Mouse (Mus musculus): ENCODE results near the gene Id1. TPM values are rescaled to one million over a fixed set of nuclear protein-coding genes. Genes with fewer than 3 reads are reported as not detected.

The Id1 gene
- total RNA-seq, 1 experiment, result 122 TPM

GRCm38 (mm10) chr2:152758351-152758750 lies 22.3 kb downstream of the Id1 start:
- Histone ChIP-seq H3K9me3 (ENCODE audit: control insufficient read depth, insufficient read depth, low read depth, low read length) (no peaks in the 10 kb centered on the region), H3K4me3 (ENCODE audit: insufficient read depth in 1 of 2, low read depth in 1 of 2, low read length in 2 of 2, poor library complexity in 1 of 2, severe bottlenecking in 1 of 2) (no peak overlapping the region), H3K36me3 (ENCODE audit: control insufficient read depth, insufficient read depth, low read length, poor library complexity, severe bottlenecking) (no peaks in the 10 kb centered on the region), H3K9ac (ENCODE audit: insufficient read depth, low read depth, low read length, poor library complexity, severe bottlenecking) (no peak overlapping the region), H3K4me1 (ENCODE audit: control insufficient read depth in 2 of 2, insufficient read depth in 2 of 2, low read length in 2 of 2, poor library complexity in 1 of 2) (no peaks in the 10 kb centered on the region; a peak in 1 of 4 replicates), H3K27ac (ENCODE audit: insufficient read depth, low read depth, low read length, poor library complexity, severe bottlenecking) (no peak overlapping the region)
- DNase-seq (ENCODE audit: low read depth, low spot score), result no peak
- in situ Hi-C loops (cut with MboI; ENCODE audit: low sequenced_read_pairs in 2 of 2, unreplicated experiment in 2 of 2), result no loop called here
- TF ChIP-seq MAFK (IDR thresholded peaks at IDR 0.05; ENCODE audit: insufficient read depth, low read depth, low read length) (no peak), ZC3H11A (IDR thresholded peaks at IDR 0.05; ENCODE audit: borderline replicate concordance, low read depth, low read length) (no peak), CHD2 (IDR thresholded peaks at IDR 0.05; ENCODE audit: low read depth, low read length) (no peak), HCFC1 (IDR thresholded peaks at IDR 0.05; ENCODE audit: borderline replicate concordance, insufficient read depth, low read length) (no peak), ZNF384 (IDR thresholded peaks at IDR 0.05; ENCODE audit: low read depth, low read length) (no peak)

DNA sequence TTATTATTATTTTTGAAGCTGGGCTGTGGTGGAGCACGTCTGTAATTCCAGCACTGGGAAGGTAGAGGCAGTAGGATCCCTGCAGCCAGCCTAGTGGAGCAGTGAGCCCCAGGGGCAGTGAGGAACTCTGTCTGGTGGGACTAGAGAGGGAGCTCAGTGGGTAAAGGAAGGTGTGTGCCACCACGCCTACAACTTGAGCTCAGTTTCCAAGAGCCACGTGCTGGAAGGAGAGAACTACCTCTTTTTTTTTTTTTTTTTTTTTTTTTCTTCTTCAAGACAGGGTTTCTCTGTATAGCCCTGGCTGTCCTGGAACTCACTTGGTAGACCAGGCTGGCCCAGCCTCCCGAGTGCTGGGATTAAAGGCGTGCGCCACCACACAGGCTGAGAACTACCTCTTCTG lies 27.3 kb downstream of the Id1 start:
- no peak for DNase-seq (ENCODE audit: low read depth, low spot score)
- H3K27ac ChIP-seq (ENCODE audit: insufficient read depth, low read depth, low read length, poor library complexity, severe bottlenecking), result no peak overlapping the region
- no peaks in the 10 kb centered on the region for H3K9me3 ChIP-seq (ENCODE audit: control insufficient read depth, insufficient read depth, low read depth, low read length)
- in situ Hi-C loops (cut with MboI; ENCODE audit: low sequenced_read_pairs in 2 of 2, unreplicated experiment in 2 of 2), result loop anchor here in 1 of 2 experiments (10.0 kb wide), 1 partner anchor 69 kb away; no protein-coding TSS in a partner anchor
- no peaks in the 10 kb centered on the region for H3K36me3 ChIP-seq (ENCODE audit: control insufficient read depth, insufficient read depth, low read length, poor library complexity, severe bottlenecking)
- H3K4me3 ChIP-seq (ENCODE audit: insufficient read depth in 1 of 2, low read depth in 1 of 2, low read length in 2 of 2, poor library complexity in 1 of 2, severe bottlenecking in 1 of 2), result no peak overlapping the region
- H3K4me1 ChIP-seq (ENCODE audit: control insufficient read depth in 2 of 2, insufficient read depth in 2 of 2, low read length in 2 of 2, poor library complexity in 1 of 2), result peaks cover 5 to 21% of the 10 kb centered on the region in 2 experiments
- no peak for TF ChIP-seq MAFK (IDR thresholded peaks at IDR 0.05; ENCODE audit: insufficient read depth, low read depth, low read length)
- TF ChIP-seq CHD2 (IDR thresholded peaks at IDR 0.05; ENCODE audit: low read depth, low read length), result no peak
- TF ChIP-seq ZC3H11A (IDR thresholded peaks at IDR 0.05; ENCODE audit: borderline replicate concordance, low read depth, low read length), result no peak
- TF ChIP-seq ZNF384 (IDR thresholded peaks at IDR 0.05; ENCODE audit: low read depth, low read length), result no peak
- no peak for TF ChIP-seq HCFC1 (IDR thresholded peaks at IDR 0.05; ENCODE audit: borderline replicate concordance, insufficient read depth, low read length)
- no peak overlapping the region for H3K9ac ChIP-seq (ENCODE audit: insufficient read depth, low read depth, low read length, poor library complexity, severe bottlenecking)

DNA sequence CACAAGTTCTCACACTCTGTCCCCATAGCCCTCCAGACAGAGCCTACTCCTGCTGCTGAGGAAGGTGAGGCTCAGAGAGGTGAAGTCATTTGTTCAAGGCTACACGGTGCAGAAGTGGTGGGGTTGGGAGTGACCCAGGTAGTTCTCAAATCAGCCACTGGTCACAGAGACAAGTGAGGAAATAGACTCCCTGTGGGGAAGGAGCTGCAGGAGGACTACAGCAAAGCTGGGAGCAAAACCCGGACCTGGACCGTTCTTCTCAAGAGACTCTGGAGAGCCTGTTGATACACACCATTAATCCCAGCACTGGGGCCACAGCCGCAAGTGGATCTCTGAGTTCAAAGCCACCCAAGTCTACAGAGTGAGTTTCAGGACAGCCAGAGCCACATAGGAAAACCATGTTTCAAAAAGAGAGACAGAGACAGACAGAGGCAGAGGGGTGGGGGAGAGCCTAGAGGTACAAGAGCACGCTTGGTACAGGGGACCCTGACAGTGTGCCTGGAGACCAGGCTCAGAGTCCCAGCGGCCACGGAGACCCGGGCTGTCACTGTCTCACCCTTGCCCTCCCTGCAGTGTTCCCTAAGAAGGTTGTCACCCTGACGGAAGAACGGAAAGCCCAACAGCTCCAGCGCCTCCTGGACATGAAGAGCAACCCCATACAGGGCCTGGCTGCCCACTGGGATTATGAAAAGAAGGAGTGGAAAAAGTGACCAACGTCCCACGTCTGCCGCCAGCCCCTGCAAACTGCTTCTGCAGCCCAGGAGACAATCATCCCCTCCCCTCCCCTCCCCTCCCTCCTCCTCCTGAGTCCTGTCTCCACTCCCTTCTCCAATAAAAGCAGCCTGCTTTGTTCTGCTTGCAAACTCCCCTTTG lies 28.4 kb downstream of the Id1 start:
- TF ChIP-seq CHD2 (IDR thresholded peaks at IDR 0.05; ENCODE audit: low read depth, low read length) (no peak), MAFK (IDR thresholded peaks at IDR 0.05; ENCODE audit: insufficient read depth, low read depth, low read length) (no peak), ZC3H11A (IDR thresholded peaks at IDR 0.05; ENCODE audit: borderline replicate concordance, low read depth, low read length) (no peak)
- in situ Hi-C loops (cut with MboI; ENCODE audit: low sequenced_read_pairs in 2 of 2, unreplicated experiment in 2 of 2), result loop anchor here in 1 of 2 experiments (10.0 kb wide), 1 partner anchor 70 kb away; no protein-coding TSS in a partner anchor
- DNase-seq (ENCODE audit: low read depth, low spot score), result no peak
- Histone ChIP-seq H3K4me3 (ENCODE audit: insufficient read depth in 1 of 2, low read depth in 1 of 2, low read length in 2 of 2, poor library complexity in 1 of 2, severe bottlenecking in 1 of 2) (no peak overlapping the region), H3K9ac (ENCODE audit: insufficient read depth, low read depth, low read length, poor library complexity, severe bottlenecking) (no peak overlapping the region), H3K27ac (ENCODE audit: insufficient read depth, low read depth, low read length, poor library complexity, severe bottlenecking) (no peak overlapping the region), H3K9me3 (ENCODE audit: control insufficient read depth, insufficient read depth, low read depth, low read length) (no peaks in the 10 kb centered on the region), H3K4me1 (ENCODE audit: control insufficient read depth in 2 of 2, insufficient read depth in 2 of 2, low read length in 2 of 2, poor library complexity in 1 of 2) (peaks cover 5 to 25% of the 10 kb centered on the region in 2 experiments), H3K36me3 (ENCODE audit: control insufficient read depth, insufficient read depth, low read length, poor library complexity, severe bottlenecking) (no peaks in the 10 kb centered on the region)

DNA sequence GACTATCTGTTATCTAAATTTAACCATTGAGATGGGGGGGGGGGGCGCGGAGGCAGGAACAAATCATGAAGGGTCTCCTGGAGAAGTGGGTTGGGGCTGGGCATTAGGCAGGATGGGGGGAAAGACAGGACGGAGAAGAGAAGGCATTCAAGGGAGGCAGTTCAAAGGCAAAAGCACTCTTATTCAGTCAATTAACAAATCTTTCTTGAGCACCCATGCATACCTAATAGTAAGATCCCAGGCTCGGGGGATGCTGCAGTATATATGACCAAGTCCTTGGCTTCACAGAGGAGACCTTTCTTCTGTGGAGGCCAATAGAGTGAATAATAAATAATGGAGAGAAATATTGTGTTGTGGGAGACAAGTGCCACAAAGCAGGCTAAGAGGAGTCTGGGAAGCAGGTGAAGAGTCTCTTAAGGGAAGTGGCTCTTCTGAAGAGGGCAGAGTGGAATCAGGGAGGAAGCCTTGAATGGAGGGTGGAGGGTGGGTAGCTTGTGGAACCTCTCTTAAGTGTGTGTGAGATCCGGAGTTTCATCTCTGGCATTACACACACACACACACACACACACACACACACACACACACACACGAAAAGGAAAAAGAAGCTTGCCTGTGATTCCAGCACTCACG lies 29.1 kb downstream of the Id1 start:
- peaks cover 8 to 28% of the 10 kb centered on the region in 2 experiments for H3K4me1 ChIP-seq (ENCODE audit: control insufficient read depth in 2 of 2, insufficient read depth in 2 of 2, low read length in 2 of 2, poor library complexity in 1 of 2)
- TF ChIP-seq ZC3H11A (IDR thresholded peaks at IDR 0.05; ENCODE audit: borderline replicate concordance, low read depth, low read length) (no peak), ZNF384 (IDR thresholded peaks at IDR 0.05; ENCODE audit: low read depth, low read length) (no peak), HCFC1 (IDR thresholded peaks at IDR 0.05; ENCODE audit: borderline replicate concordance, insufficient read depth, low read length) (no peak), MAFK (IDR thresholded peaks at IDR 0.05; ENCODE audit: insufficient read depth, low read depth, low read length) (no peak), CHD2 (IDR thresholded peaks at IDR 0.05; ENCODE audit: low read depth, low read length) (no peak)
- no peak overlapping the region for H3K9ac ChIP-seq (ENCODE audit: insufficient read depth, low read depth, low read length, poor library complexity, severe bottlenecking)
- no peak overlapping the region for H3K27ac ChIP-seq (ENCODE audit: insufficient read depth, low read depth, low read length, poor library complexity, severe bottlenecking)
- in situ Hi-C loops (cut with MboI; ENCODE audit: low sequenced_read_pairs in 2 of 2, unreplicated experiment in 2 of 2), result loop anchor here in 1 of 2 experiments (10.0 kb wide), 1 partner anchor 70 kb away; no protein-coding TSS in a partner anchor
- H3K4me3 ChIP-seq (ENCODE audit: insufficient read depth in 1 of 2, low read depth in 1 of 2, low read length in 2 of 2, poor library complexity in 1 of 2, severe bottlenecking in 1 of 2), result no peak overlapping the region
- no peaks in the 10 kb centered on the region for H3K9me3 ChIP-seq (ENCODE audit: control insufficient read depth, insufficient read depth, low read depth, low read length)
- no peak for DNase-seq (ENCODE audit: low read depth, low spot score)
- no peaks in the 10 kb centered on the region for H3K36me3 ChIP-seq (ENCODE audit: control insufficient read depth, insufficient read depth, low read length, poor library complexity, severe bottlenecking)
